Mouse (Mus musculus) mouse trophoblast stem cell (cell line): ENCODE measurements around the gene Gzmb.
"Not testable (repeated sequence)": the region's sequence is repeated elsewhere in the genome, so short reads cannot be mapped to it uniquely, and the experiment has no call there.

Experiments
- in situ Hi-C, 2 experiments: fragments of 300-500 bp; cut with MseI, MboI; formaldehyde crosslinking; loops; 2 replicates in 1 of 2; 3 replicates in 1 of 2; pipeline ENCODE4 v1.15.1; 2025

Gene Gzmb

GRCm38 (mm10) chr14:56262153-56262552 is at the start of gene Gzmb:
TSS of gene Gzmb (minus strand) at chr14:56262260.
- in situ Hi-C loops: no loop called here

GRCm38 (mm10) chr14:56311801-56312200 is 49.7 kb upstream of the Gzmb start:
- in situ Hi-C loops: not testable (repeated sequence)

DNA sequence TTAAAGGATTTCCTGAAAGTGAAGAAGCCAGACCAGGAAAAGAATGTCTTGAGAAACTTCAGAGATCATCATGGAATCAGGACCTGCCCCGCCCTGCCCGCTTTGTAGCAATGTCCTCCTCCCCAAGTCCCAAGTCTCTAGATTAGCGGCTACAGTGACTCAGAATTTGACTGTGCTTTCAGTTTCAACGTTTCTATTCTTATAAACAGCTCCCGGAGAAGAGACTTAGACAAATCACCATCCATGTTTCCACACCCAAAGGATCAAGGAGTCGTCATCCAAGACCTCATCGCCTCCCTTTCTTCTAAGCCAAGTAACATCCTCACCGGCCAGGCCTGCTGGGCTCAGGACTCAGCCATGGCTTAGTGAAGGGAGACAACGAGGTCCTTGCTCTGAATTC is 48.2 kb upstream of the Gzmb start:
- in situ Hi-C loops: no loop called here

GRCm38 (mm10) chr14:56304149-56304548 is 42.1 kb upstream of the Gzmb start:
- in situ Hi-C loops: loop anchor here in 1 of 2 experiments (10.0 kb wide), 1 partner anchor 99 kb away; no protein-coding TSS in a partner anchor

DNA sequence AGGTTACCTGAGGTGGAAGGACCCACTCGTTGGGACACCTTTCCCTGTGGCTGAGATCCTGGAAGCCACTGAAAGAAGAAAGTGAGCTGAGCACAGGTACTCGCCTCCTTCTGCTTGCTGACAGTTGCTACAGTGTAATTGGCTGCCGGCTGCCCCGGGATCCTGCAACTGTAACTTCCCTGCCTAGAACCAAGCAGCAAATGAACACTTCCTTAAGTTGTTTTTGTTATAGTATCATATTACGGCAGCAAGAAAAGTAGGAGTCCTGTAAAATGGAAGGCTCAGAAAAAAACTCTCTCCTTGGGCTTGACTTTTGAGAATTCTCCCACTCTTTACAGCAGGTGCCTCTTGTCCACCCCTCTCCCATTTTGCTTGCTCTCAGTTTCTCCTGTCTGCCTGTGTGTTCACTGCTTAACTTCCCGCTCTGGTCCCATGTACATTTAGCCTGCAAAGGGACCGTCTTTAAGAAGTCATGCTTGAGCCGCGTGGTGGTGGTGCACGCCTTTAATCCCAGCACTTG is 41.5 kb upstream of the Gzmb start:
- in situ Hi-C loops: loop anchor here in 1 of 2 experiments (10.0 kb wide), 1 partner anchor 99 kb away; no protein-coding TSS in a partner anchor

DNA sequence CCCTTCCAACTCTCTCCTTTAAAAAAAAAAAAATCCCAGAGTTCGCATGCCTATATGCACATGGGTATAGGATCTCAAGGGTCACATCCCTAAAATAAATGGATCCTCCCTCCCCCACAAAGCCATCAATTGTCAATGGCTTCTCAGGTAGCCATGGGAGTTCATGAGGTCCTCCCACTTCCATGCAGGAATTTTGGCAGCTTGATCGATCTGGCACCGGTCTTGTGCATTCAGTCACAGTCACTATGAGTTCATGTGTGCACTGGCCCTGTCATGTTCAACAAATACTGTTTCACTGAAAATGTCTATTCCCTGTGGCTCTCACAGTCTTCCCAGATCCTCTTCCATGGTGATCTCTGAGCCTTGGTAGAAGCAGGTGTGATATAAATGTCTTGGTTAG is 40.0 kb upstream of the Gzmb start:
- in situ Hi-C loops: loop anchor here in 1 of 2 experiments (10.0 kb wide), 1 partner anchor 97 kb away; no protein-coding TSS in a partner anchor

DNA sequence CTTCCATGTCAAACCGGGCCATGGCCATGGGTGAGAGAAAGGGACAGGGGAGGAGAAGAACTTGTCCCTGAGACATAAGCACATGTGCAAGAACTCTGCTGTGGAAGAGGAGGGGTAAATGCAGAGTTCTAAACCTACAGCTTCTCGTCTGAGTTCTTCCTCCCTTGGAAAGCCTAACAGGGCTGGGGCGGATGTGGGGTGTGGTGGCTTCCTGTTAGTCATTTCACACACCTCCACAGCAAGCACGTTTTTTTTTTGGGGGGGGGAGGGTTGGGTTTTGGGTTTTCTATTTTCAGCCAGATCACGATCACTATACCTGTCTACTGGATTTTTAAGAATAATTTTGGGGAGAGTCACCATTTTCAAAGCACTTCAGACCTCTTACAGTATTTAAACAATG is 34.7 kb upstream of the Gzmb start:
- in situ Hi-C loops: loop anchor here in 1 of 2 experiments (10.0 kb wide), 1 partner anchor 92 kb away; no protein-coding TSS in a partner anchor

GRCm38 (mm10) chr14:56296106-56296505 is 34.0 kb upstream of the Gzmb start:
- in situ Hi-C loops: loop anchor here in 1 of 2 experiments (10.0 kb wide), 1 partner anchor 91 kb away; no protein-coding TSS in a partner anchor

GRCm38 (mm10) chr14:56293146-56293545 is 31.1 kb upstream of the Gzmb start:
- in situ Hi-C loops: loop anchor here in 1 of 2 experiments (10.0 kb wide), 1 partner anchor 88 kb away; no protein-coding TSS in a partner anchor

GRCm38 (mm10) chr14:56288651-56289050 is 26.6 kb upstream of the Gzmb start:
- in situ Hi-C loops: loop anchor here in 1 of 2 experiments (5.0 kb wide), 1 partner anchor 51 kb away; no protein-coding TSS in a partner anchor

DNA sequence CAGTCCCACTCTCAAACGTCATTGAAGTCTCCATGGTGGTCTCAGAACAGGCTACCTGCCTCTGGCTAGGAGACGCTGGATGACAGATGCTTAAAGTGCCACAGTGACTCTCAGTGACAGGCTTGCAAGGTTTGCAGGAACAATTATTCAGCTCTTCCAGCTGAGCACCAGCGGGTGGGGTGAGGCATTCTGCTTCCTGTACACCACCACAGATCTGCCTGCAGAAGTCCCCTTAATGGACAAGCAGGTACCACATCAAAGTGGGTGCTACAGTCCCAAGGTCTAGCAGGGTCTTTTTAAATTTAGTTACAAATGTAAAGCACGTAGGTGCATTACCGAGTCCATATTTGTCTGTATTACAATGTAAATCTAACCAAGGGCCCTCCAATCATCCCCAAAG is 25.7 kb upstream of the Gzmb start:
- in situ Hi-C loops: loop anchor here in 1 of 2 experiments (5.0 kb wide), 1 partner anchor 51 kb away; no protein-coding TSS in a partner anchor

- in situ Hi-C loops: loop anchor here in 1 of 2 experiments (5.0 kb wide), 1 partner anchor 47 kb away; no protein-coding TSS in a partner anchor
Observed at GRCm38 (mm10) chr14:56284356-56285325, 22.6 kb upstream of the Gzmb start.

- in situ Hi-C loops: no loop called here
Observed at GRCm38 (mm10) chr14:56283816-56284215, 21.8 kb upstream of the Gzmb start.

- in situ Hi-C loops: no loop called here
Observed at GRCm38 (mm10) chr14:56281090-56281489, 19.0 kb upstream of the Gzmb start.

- in situ Hi-C loops: not testable (repeated sequence)
Observed at GRCm38 (mm10) chr14:56278691-56279090, 16.6 kb upstream of the Gzmb start.

GRCm38 (mm10) chr14:56276096-56276495 is 14.0 kb upstream of the Gzmb start:
- in situ Hi-C loops: not testable (repeated sequence)

DNA sequence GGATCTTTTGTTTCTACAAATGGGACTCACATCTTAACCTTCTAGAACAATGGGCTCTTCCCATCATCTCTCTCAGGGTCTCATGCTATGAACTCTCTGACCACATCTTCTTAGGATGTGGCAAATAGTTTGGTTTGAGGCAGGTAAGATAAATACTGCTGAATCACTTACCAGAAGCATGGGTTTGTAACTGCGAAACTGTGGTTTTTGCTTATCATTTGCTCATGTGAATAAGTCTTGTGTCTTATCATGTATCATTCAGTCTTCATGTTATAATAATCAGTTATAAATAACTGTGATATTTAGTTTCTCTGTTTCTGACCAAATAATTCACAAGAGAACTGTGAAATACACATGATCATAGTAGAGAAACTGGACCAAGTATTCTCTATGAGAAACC is 4.0 kb upstream of the Gzmb start:
- in situ Hi-C loops: no loop called here

DNA sequence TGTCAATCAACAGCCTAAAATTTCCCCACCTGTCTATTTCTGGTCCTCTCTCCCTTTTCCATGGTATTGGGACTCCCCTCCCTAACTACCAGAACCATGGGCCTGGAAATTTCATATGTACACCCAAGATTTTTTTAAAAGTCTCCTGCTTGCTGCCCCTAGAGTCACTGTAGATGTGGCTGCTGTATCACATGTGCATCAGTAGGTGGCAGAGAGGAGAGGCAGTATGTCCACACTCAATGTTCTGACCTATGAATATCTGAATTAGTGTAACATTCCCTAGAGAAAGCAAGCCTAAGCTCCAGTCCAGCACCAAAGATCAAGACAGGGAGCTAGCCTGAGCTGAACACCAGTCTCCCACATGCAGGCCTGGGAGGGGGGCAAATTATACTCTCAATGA is 21.7 kb downstream of the Gzmb start:
- in situ Hi-C loops: no loop called here

DNA sequence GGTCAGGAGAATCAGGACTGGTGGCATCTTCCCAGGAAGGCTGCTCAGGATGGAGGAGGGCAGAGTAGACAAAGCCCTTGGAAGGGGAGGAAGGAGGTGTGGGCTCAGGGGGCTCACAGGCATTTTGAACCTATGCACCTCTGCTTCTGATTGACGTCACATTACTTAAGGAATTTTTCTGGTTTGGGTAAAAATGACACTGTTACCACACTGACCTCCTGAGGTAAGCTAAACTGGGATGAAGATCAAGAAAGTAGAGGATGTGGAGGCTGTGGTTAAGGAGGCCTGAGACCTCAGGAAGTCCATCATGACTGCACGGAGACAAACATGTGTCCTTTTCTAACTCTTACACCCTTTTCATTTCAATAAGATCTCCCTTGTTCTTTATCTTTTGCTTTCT is 27.5 kb downstream of the Gzmb start, which contains the start of gene Gzmc:
Gene Gzmc, minus strand, starts transcription at position 101 of the 400 bp plus-strand sequence.
- in situ Hi-C loops: no loop called here

DNA sequence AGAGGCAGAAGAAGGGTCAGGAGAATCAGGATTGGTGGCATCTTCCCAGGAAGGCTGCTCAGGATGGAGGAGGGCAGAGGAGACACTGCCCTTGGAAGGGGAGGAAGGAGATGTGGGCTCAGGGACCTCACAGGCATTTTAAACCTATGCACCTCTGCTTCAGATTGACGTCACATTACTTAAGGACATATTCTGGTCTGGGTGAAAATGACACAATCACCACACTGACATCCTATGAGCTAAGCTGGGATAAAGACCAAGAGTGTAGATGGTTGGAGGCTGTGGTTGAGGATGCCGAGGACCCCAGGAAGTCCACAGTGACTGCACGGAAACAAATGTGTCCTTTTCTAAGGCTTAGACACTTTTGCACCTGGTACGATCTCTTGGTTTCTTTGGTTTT is 50.7 kb downstream of the Gzmb start, which contains the start of gene Gzmf:
Gene Gzmf, minus strand, starts transcription at position 101 of the 400 bp plus-strand sequence.
- in situ Hi-C loops: no loop called here
